Mouse (Mus musculus) stomach, postnatal 0 days (tissue): ENCODE results near the gene Mia. TPM values are rescaled to one million over a fixed set of nuclear protein-coding genes. Genes with fewer than 3 reads are reported as not detected.
A peak's percentile ranks its signal among the peaks of the same experiment; 100 is the strongest.

Source experiments
- ATAC-seq: fragments of 200-750 bp; cut with Nextera tagmentation; 2 replicates; pipeline ENCODE4 v1.8.0; 2017; ENCODE audit not compliant: low FRiP score, low TSS enrichment
- DNase-seq: peaks from one replicate; pipeline ENCODE4 v3.0.0-alpha.2; 2016; ENCODE audit warnings: low spot score
- H3K27ac ChIP-seq: fragments of 300-500 bp; sonication (generic); replicated peaks from 2 replicates; pipeline ENCODE4 v1.5.1; 2014; ENCODE audit warnings: mild to moderate bottlenecking, control low read depth
- H3K27me3 ChIP-seq: fragments of 300-500 bp; sonication (generic); 2 replicates; pipeline ENCODE4 v1.6.1; 2014; ENCODE audit warnings: low read length; ENCODE audit not compliant: control insufficient read depth, insufficient read depth
- H3K36me3 ChIP-seq: fragments of 300-500 bp; sonication (generic); 2 replicates; pipeline ENCODE4 v1.6.1; 2014; ENCODE audit warnings: low read length, mixed read lengths; ENCODE audit not compliant: control insufficient read depth, insufficient read depth
- H3K4me1 ChIP-seq: fragments of 300-500 bp; sonication (generic); replicated peaks from 2 replicates; pipeline ENCODE4 v1.6.1; 2014; ENCODE audit warnings: antibody characterized with exemption; ENCODE audit not compliant: control insufficient read depth, insufficient read depth
- H3K4me2 ChIP-seq: fragments of 300-500 bp; sonication (generic); replicated peaks from 2 replicates; pipeline ENCODE4 v1.6.1; 2014; ENCODE audit warnings: low read depth, mild to moderate bottlenecking, control low read depth, moderate library complexity
- H3K4me3 ChIP-seq: fragments of 300-500 bp; sonication (generic); 2 replicates; pipeline ENCODE4 v1.5.1; 2014; ENCODE audit warnings: low read depth, low read length, control low read depth
- H3K9ac ChIP-seq: fragments of 300-500 bp; sonication (generic); 2 replicates; pipeline ENCODE4 v1.6.1; 2014; ENCODE audit warnings: mild to moderate bottlenecking, low read length, control low read depth, mixed read lengths
- H3K9me3 ChIP-seq: fragments of 300-500 bp; sonication (generic); 2 replicates; pipeline ENCODE4 v1.6.1; 2016; ENCODE audit warnings: low read length; ENCODE audit not compliant: control insufficient read depth
- CTCF ChIP-seq: IDR thresholded peaks from 2 replicates; pipeline ENCODE4 v1.5.1; 2016; ENCODE audit warnings: antibody characterized with exemption, low read depth, mild to moderate bottlenecking, moderate library complexity
- EP300 ChIP-seq: optimal IDR thresholded peaks from 2 replicates; pipeline ENCODE3; 2016; ENCODE audit warnings: antibody characterized with exemption
- WGBS: fragments of 180-500 bp; shearing (Covaris S2); extraction: QIAGEN DNeasy Blood & Tissue Kit; methylation state at CpG from one replicate; pipeline ENCODE4 v1.1.7; 2014; 5-methylcytosine and 5-hydroxymethylcytosine counted together
- polyA plus RNA-seq: library from polyadenylated mRNA; unstranded; fragments of >200 nt; fragmentation: Nextera tagmentation; extraction: Ambion mirVana; gene quantifications from 2 replicates; pipeline ENCODE4 v1.2.1, GENCODE M21; 2015

Gene Mia
- polyA plus RNA-seq, 1 experiment from 2014 or later = 7.3 TPM

DNA sequence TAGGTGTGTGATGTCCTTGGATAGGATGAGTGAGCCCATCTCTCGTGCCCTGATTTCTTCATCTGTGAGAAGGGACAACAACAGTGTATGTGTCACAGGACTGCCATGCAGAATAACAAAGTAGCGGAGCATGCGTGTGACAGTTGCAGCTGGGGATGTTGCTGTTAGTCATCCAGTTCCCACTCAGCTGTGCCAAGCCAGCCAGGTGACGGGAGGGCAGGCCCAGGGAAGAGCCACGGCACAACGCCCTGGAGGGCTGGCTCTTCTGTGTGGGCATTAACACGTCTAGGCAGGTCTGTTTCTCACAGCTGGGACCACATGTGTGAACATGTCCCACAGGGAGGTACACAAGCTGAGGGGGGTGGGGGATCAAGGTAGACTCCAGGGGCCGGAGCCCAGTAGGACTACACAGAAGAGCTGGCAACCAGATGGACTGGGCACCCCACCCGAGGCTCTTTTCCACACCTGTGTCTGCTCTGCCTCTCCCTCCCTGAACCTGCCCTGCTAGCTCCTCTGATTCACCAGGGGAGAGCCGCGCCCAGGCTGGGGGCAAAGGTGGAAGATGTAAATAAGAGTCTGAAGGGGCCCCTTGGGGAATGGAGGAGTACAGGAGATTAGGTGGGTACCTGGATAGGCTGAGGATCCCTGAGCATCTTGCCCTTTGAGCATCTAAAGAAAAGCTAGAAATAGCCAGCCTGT lies 44.1 kb upstream of the Mia start:
- peak; percentile 77 for TF ChIP-seq EP300
- no peak for TF ChIP-seq CTCF
- peak overlapping the region; percentile 82; the same call in 1 of the 2 replicates for H3K4me3 ChIP-seq
- 42% methylated on average over 11 of the region's 11 CpGs for WGBS
- H3K27ac ChIP-seq = peak overlapping the region; percentile 59
- peaks cover under 1% of the 10 kb centered on the region; the same call in 1 of the 2 replicates for H3K36me3 ChIP-seq
- H3K4me2 ChIP-seq = peak overlapping the region; percentile 78
- peaks cover 3% of the 10 kb centered on the region; the same call in 1 of the 2 replicates for H3K4me1 ChIP-seq
- no peaks in the 10 kb centered on the region for H3K9me3 ChIP-seq
- no peaks in the 10 kb centered on the region for H3K27me3 ChIP-seq
- H3K9ac ChIP-seq = 0 out of 2 replicates have a peak overlapping the region, but pooled peaks have one; percentile 35
- DNase-seq = peak; percentile 88
- ATAC-seq = peak; percentile 67

DNA sequence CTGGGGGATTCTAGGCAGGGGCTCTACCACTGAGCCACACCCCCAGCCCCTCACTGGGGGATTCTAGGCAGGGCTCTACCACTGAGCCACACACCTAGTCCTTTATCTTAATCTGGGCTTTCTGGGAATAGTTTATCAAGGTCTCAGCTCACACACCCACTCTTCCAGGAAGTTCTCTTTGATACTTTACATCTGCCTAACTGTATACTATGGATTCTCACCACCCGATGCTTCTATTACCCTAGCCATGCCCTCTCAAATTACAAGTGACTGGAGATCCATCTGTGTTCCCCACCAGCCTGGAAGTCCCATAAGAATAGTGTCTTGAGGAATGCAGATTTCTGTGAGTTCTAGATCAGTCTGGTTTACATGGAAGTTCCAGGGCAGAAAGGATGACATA lies 41.6 kb upstream of the Mia start:
- H3K27ac ChIP-seq = peak overlapping the region; percentile 35
- TF ChIP-seq CTCF (no peak), EP300 (no peak)
- no peak overlapping the region for H3K4me2 ChIP-seq
- peaks cover 3% of the 10 kb centered on the region; the same call in 1 of the 2 replicates for H3K4me1 ChIP-seq
- no peaks in the 10 kb centered on the region for H3K9me3 ChIP-seq
- peaks cover 11% of the 10 kb centered on the region for H3K36me3 ChIP-seq
- peak; percentile 12 for DNase-seq
- no peak overlapping the region for H3K9ac ChIP-seq
- H3K4me3 ChIP-seq = no peak overlapping the region
- no peaks in the 10 kb centered on the region for H3K27me3 ChIP-seq
- WGBS = 36% methylated on average over 1 of the region's 1 CpGs
- ATAC-seq = no peak

DNA sequence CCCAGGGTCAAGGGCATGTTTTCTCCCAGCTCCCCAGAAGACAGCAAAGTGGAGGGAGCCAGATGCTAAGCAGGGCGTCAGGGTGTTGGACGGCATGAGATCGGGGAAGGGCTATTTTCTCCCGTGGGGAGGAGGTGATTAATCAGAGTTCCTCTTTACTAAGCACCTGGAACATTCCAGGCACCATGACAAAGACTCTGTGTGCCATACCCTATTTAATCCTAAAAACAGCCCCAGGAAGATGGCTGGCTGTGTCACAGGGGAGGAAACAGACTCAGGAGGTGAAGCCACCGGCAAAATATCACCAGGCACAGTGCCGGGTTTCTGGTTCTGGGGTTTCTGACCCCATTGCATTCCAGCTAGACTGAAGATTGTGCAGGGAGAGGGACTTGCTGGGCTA lies 41.0 kb upstream of the Mia start:
- Histone ChIP-seq H3K4me3 (no peak overlapping the region), H3K9ac (no peak overlapping the region), H3K27me3 (no peaks in the 10 kb centered on the region), H3K9me3 (no peaks in the 10 kb centered on the region), H3K4me2 (no peak overlapping the region), H3K4me1 (no peaks in the 10 kb centered on the region; the same call in 1 of the 2 replicates), H3K36me3 (peaks cover 12% of the 10 kb centered on the region), H3K27ac (peak overlapping the region; percentile 41)
- ATAC-seq (no peak), DNase-seq (no peak)
- TF ChIP-seq CTCF (no peak), EP300 (no peak)
- 48% methylated on average over 6 of the region's 6 CpGs for WGBS

DNA sequence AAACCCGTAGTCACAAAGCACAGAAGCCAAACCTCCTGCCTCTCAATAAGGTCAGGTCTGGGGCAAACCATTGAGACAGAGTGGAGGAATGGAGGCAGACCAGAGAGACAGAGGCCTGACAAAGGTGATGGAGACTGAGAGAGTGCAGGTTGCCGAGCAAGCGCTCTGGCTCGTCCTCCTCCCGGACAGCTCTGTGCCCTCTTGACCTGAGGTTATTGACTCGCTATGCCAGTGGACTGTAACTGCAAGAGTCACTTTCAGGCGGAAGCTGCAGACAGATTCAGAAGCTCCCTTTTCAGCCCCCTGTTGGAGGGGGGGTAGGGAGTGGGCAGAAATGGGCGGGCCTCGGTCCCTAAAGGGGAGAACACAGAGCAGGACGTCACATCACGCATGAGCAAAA lies 39.0 kb upstream of the Mia start:
- no peak for DNase-seq

DNA sequence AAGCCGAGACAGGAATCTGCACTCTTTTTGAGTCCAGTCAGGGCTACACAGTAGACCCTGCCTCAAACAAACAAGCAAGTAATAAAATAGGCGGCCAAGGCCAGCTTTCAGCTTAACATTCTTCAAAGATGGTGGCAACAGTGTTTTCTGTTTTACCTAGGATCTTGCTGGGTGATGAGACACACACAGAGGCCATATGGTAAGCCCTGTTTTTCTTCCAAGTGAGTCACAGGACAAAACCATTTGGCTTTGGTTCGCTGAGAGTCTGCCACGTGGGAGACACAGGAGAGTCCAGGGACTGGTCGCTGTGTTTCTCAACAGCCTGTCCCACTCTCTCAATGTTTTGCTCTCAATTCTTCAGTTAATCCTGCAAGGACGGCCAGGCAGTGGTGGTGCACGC lies 37.6 kb upstream of the Mia start:
- Histone ChIP-seq H3K27ac (no peak overlapping the region), H3K4me1 (no peaks in the 10 kb centered on the region), H3K4me3 (no peak overlapping the region), H3K9ac (no peak overlapping the region), H3K36me3 (peaks cover 15% of the 10 kb centered on the region), H3K27me3 (no peaks in the 10 kb centered on the region), H3K9me3 (no peaks in the 10 kb centered on the region), H3K4me2 (no peak overlapping the region)
- WGBS = 81% methylated on average over 7 of the region's 7 CpGs
- ATAC-seq (no peak), DNase-seq (no peak)
- TF ChIP-seq EP300 (no peak), CTCF (no peak)

More for the DNA sequence above, 39.0 kb upstream of the Mia start:
- WGBS = 75% methylated on average over 11 of the region's 11 CpGs
- Histone ChIP-seq H3K4me2 (no peak overlapping the region), H3K9ac (no peak overlapping the region), H3K27ac (no peak overlapping the region), H3K4me1 (no peaks in the 10 kb centered on the region), H3K27me3 (no peaks in the 10 kb centered on the region), H3K36me3 (peaks cover 12% of the 10 kb centered on the region), H3K9me3 (no peaks in the 10 kb centered on the region), H3K4me3 (no peak overlapping the region)
- TF ChIP-seq EP300 = no peak
- no peak for TF ChIP-seq CTCF
- no peak for ATAC-seq

DNA sequence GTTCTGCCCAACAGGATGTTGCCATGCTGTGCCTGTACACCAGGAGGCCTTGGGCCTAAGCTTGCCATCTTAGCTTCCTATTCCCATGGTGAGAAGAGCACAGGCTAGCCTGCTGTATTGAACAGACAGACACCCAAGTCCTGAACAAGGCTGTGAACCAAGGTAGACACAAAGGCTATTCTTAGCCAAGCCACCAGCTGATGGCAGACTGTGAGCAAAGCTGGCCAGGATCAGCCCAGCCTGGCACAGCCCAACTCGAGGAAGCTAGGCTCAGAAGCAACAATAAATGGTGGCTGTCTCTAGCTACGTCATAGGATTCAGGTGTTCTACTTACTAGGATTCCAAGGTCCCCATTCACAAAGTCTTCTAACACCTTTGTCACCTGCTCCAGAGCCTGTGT lies 31.7 kb upstream of the Mia start:
- TF ChIP-seq EP300 (no peak), CTCF (no peak)
- 92% methylated on average over 2 of the region's 2 CpGs for whole genome bisulfite sequencing
- H3K9ac ChIP-seq = no peak overlapping the region

More for the DNA sequence above, 31.7 kb upstream of the Mia start:
- no peak overlapping the region for H3K4me2 ChIP-seq
- DNase-seq = no peak
- no peaks in the 10 kb centered on the region for H3K27me3 ChIP-seq
- no peaks in the 10 kb centered on the region for H3K9me3 ChIP-seq
- H3K36me3 ChIP-seq = peaks cover 26% of the 10 kb centered on the region
- no peak overlapping the region for H3K27ac ChIP-seq
- H3K4me1 ChIP-seq = no peaks in the 10 kb centered on the region
- no peak overlapping the region for H3K4me3 ChIP-seq
- ATAC-seq = no peak
